Mouse (Mus musculus): ENCODE data around the gene Fgd2. TPM values are rescaled to one million over a fixed set of nuclear protein-coding genes. Genes with fewer than 3 reads are reported as not detected.

Gene Fgd2
- polyA plus RNA-seq, 1 experiment from 2014 or later: 12.3 TPM

DNA sequence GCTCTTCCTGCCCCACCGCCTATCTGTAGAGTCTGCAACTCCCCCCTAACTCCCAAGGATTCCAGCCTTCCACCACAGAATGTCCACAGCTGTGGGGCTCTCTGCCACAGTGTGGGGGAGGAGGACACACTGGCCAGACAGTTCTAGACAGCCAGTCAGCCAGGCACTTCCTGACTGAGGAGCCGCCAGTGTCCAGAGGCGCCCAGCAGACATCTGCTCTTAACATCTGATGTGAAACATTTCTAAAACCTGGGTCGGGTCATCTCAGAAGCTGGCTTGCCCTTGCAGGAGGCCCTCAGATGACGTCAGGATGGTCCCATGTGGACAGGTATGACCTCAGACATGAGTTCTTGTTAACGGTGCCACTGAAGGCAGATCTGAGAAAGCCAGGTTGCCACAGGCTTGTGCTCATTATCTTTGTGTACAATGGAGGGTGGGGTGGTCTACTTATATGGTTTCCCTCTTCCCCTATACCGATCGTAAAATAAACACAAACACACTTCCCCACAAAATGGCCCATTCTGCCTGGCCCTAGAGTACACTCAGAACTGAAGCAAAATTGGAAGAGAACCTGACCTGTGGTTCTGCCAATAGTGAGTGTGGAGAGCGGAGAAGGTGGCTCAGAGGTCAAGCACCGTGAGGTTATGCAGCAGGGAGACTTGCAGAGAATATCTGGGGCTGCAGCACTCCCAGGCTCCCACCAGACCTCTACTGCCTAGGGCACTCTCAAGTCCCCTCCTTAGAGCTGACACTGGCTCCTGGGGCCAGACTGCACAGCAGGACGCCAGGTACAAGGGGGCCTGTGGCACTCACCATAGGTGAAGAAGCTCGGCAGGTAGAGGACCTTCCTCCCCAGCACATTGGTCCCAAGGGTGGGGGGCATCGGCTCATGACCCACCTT is 18.5 kb upstream of the Fgd2 start:
- DNase-seq (ENCODE audit: low spot score) (peak; percentile 86), ATAC-seq (replicated peaks; ENCODE audit: low FRiP score, low read depth) (peak; percentile 79)
- Histone ChIP-seq H3K27ac (peak overlapping the region; percentile 87), H3K4me1 (replicated peaks; ENCODE audit: insufficient read depth, low read length) (peaks cover 37% of the 10 kb centered on the region), H3K27me3 (ENCODE audit: insufficient read depth, low read length) (no peaks in the 10 kb centered on the region), H3K9me3 (replicated peaks; ENCODE audit: low read length) (no peaks in the 10 kb centered on the region), H3K4me2 (ENCODE audit: low read length) (peak overlapping the region; percentile 31), H3K36me3 (ENCODE audit: insufficient read depth, low read length) (peaks cover 47% of the 10 kb centered on the region), H3K4me3 (replicated peaks; ENCODE audit: low read depth, low read length) (no peak overlapping the region), H3K9ac (ENCODE audit: low read depth, low read length) (no peak overlapping the region)
- no peak for TF ChIP-seq CTCF (IDR thresholded peaks at IDR 0.05; ENCODE audit: low read depth)
- 33% methylated on average over 13 of the region's 13 CpGs for WGBS

GRCm38 (mm10) chr17:29343241-29343640 is 17.5 kb upstream of the Fgd2 start:
- DNase-seq (ENCODE audit: low spot score): no peak
- ATAC-seq (replicated peaks; ENCODE audit: low FRiP score, low read depth): no peak
- Histone ChIP-seq H3K27ac (no peak overlapping the region), H3K4me2 (ENCODE audit: low read length) (no peak overlapping the region), H3K4me3 (replicated peaks; ENCODE audit: low read depth, low read length) (no peak overlapping the region), H3K27me3 (ENCODE audit: insufficient read depth, low read length) (no peaks in the 10 kb centered on the region), H3K9ac (ENCODE audit: low read depth, low read length) (no peak overlapping the region), H3K36me3 (ENCODE audit: insufficient read depth, low read length) (peaks cover 37% of the 10 kb centered on the region), H3K4me1 (replicated peaks; ENCODE audit: insufficient read depth, low read length) (peaks cover 37% of the 10 kb centered on the region), H3K9me3 (replicated peaks; ENCODE audit: low read length) (no peaks in the 10 kb centered on the region)
- TF ChIP-seq CTCF (IDR thresholded peaks at IDR 0.05; ENCODE audit: low read depth): no peak
- 91% methylated on average over 5 of the region's 5 CpGs for WGBS

- H3K27ac ChIP-seq: no peak overlapping the region
- H3K4me3 ChIP-seq (replicated peaks; ENCODE audit: low read depth, low read length): no peak overlapping the region
- H3K9me3 ChIP-seq (replicated peaks; ENCODE audit: low read length): no peaks in the 10 kb centered on the region
- no peak for DNase-seq (ENCODE audit: low spot score)
- peaks cover 37% of the 10 kb centered on the region for H3K4me1 ChIP-seq (replicated peaks; ENCODE audit: insufficient read depth, low read length)
- WGBS: 93% methylated on average over 12 of the region's 12 CpGs
- no peaks in the 10 kb centered on the region for H3K27me3 ChIP-seq (ENCODE audit: insufficient read depth, low read length)
- no peak for TF ChIP-seq CTCF (IDR thresholded peaks at IDR 0.05; ENCODE audit: low read depth)
- ATAC-seq (replicated peaks; ENCODE audit: low FRiP score, low read depth): no peak
- peaks cover 18% of the 10 kb centered on the region for H3K36me3 ChIP-seq (ENCODE audit: insufficient read depth, low read length)
- no peak overlapping the region for H3K9ac ChIP-seq (ENCODE audit: low read depth, low read length)
- peak overlapping the region; percentile 78; the same call in 1 of the 2 replicates for H3K4me2 ChIP-seq (ENCODE audit: low read length)
Observed at GRCm38 (mm10) chr17:29345272-29345671, 15.4 kb upstream of the Fgd2 start.

DNA sequence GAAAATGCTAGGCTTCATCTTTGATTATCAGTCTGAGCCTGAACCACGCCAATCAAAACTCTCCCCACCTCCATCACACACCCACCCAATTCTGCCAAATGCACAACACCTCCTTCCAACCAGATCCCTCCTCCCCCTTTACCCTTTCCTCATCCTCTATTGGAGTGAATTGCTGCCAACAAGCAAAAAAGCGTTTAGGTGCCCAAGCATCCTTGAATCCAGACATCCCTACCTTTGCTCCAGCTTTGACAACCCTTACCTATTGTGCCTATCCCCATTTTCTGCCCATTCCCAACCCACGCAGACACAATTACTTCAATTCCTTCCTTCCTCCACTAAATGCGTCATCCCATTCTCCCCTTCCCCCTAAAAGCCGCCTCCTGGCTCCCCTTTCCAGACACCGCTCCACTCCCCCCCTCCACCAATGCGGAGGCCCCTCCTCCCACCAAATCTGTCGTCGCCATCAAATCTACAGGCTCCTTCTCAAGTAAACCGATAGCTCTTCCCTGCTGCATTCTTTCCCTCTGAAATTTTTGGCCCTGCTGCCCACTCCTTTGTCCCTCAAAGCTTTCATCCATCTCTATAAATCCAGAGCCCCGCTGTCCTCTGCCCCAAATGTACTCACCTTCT is 14.1 kb upstream of the Fgd2 start:
- H3K9me3 ChIP-seq (replicated peaks; ENCODE audit: low read length): no peaks in the 10 kb centered on the region
- H3K27me3 ChIP-seq (ENCODE audit: insufficient read depth, low read length): no peaks in the 10 kb centered on the region
- peaks cover 23% of the 10 kb centered on the region for H3K4me1 ChIP-seq (replicated peaks; ENCODE audit: insufficient read depth, low read length)
- peak overlapping the region; percentile 96 for H3K27ac ChIP-seq
- peak overlapping the region; percentile 96 for H3K9ac ChIP-seq (ENCODE audit: low read depth, low read length)
- DNase-seq (ENCODE audit: low spot score) (peak; percentile 77), ATAC-seq (replicated peaks; ENCODE audit: low FRiP score, low read depth) (no peak)
- TF ChIP-seq CTCF (IDR thresholded peaks at IDR 0.05; ENCODE audit: low read depth): no peak
- peak overlapping the region; percentile 96 for H3K4me3 ChIP-seq (replicated peaks; ENCODE audit: low read depth, low read length)
- H3K36me3 ChIP-seq (ENCODE audit: insufficient read depth, low read length): peaks cover 13% of the 10 kb centered on the region; the same call in 1 of the 2 replicates
- 5% methylated on average over 11 of the region's 11 CpGs for WGBS
- peak overlapping the region; percentile 78 for H3K4me2 ChIP-seq (ENCODE audit: low read length)

DNA sequence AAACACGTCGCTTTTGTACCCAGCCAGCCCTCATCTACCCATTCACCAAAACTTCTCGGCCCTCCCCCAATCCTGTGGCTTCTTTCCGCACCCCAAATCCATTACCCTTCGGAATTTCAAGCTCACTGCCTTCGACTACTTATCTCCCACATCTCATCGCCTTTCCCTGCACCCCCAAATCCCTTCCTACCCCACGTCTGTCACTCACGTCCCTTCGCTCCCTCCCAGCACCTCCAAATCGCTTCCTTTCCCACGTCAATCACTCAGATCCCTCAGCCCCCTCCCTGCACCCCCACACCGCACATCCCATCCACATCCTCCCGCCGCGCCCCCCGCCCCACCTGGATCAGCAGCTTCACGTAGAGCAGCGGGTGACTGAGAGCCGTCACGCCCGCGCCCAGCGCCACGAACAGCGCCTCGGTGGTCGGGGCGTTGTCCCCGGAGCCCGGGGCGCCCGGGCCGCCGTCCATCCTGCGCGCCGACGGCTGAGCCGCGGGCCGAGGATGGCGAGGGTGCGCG is 13.5 kb upstream of the Fgd2 start:
- DNase-seq (ENCODE audit: low spot score): no peak
- TF ChIP-seq CTCF (IDR thresholded peaks at IDR 0.05; ENCODE audit: low read depth): no peak
- H3K27me3 ChIP-seq (ENCODE audit: insufficient read depth, low read length): no peaks in the 10 kb centered on the region
- under 1% methylated on average over 43 of the region's 45 CpGs for WGBS
- no peak; the same call in 1 of the 2 replicates for ATAC-seq (replicated peaks; ENCODE audit: low FRiP score, low read depth)
- no peaks in the 10 kb centered on the region for H3K9me3 ChIP-seq (replicated peaks; ENCODE audit: low read length)
- peaks cover 18% of the 10 kb centered on the region for H3K4me1 ChIP-seq (replicated peaks; ENCODE audit: insufficient read depth, low read length)
- H3K4me3 ChIP-seq (replicated peaks; ENCODE audit: low read depth, low read length): peak overlapping the region; percentile 96
- peak overlapping the region; percentile 96 for H3K9ac ChIP-seq (ENCODE audit: low read depth, low read length)
- peaks cover 13% of the 10 kb centered on the region; the same call in 1 of the 2 replicates for H3K36me3 ChIP-seq (ENCODE audit: insufficient read depth, low read length)
- peak overlapping the region; percentile 78 for H3K4me2 ChIP-seq (ENCODE audit: low read length)
- H3K27ac ChIP-seq: peak overlapping the region; percentile 96

DNA sequence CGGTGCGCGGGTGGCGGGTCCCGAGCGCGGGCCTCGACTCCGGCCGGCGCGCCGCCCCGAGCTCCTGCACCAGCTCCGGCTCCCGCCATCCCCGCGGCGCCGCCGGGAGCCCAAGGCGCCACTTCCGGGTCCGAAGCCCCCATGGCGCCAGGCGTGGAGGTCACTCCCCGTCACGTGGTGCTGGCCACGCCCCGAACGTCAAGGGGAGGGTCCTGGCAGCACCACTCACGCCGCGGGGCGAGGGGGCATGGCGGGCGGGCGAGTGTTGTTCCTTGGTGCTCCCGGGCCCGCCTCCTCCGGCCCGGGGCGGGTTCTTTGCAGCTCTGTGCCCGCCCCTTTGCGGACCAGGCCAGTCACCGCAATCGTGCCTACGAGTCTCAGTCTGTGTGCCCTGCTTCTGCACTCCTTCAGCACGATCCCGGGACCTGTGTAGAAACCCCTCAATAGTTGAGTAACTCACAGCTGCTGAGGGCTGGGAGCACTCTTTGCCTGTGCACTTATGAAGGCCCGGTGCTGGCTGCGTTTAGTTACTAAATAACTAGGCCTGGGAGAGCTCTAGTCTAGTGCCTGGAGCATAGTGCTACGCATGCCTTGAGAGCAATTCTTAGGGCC is 13.0 kb upstream of the Fgd2 start, which contains the start of gene Mtch1:
Gene Mtch1 (minus strand): TSS at position 290 of the 612 bp plus-strand sequence.
- WGBS: under 1% methylated on average over 48 of the region's 53 CpGs
- peak within 1 kb of the TSS; percentile 96 for H3K4me3 ChIP-seq (replicated peaks; ENCODE audit: low read depth, low read length)
- H3K9ac ChIP-seq (ENCODE audit: low read depth, low read length): peak within 1 kb of the TSS; percentile 96
- peak within 1 kb of the TSS; percentile 78 for H3K4me2 ChIP-seq (ENCODE audit: low read length)
- DNase-seq (ENCODE audit: low spot score) (peak; percentile 98), ATAC-seq (replicated peaks; ENCODE audit: low FRiP score, low read depth) (peak; percentile 95)
- peaks cover 13% of the 10 kb centered on the region; the same call in 1 of the 2 replicates for H3K36me3 ChIP-seq (ENCODE audit: insufficient read depth, low read length)
- no peaks in the 10 kb centered on the region for H3K27me3 ChIP-seq (ENCODE audit: insufficient read depth, low read length)
- peak; percentile 20; the same call in 1 of the 2 replicates for TF ChIP-seq CTCF (IDR thresholded peaks at IDR 0.05; ENCODE audit: low read depth)
- H3K9me3 ChIP-seq (replicated peaks; ENCODE audit: low read length): no peaks in the 10 kb centered on the region
- H3K27ac ChIP-seq: peak within 1 kb of the TSS; percentile 96
- peaks cover 12% of the 10 kb centered on the region for H3K4me1 ChIP-seq (replicated peaks; ENCODE audit: insufficient read depth, low read length)

Measured in kidney, postnatal 0 days (tissue).